Mouse (Mus musculus): ENCODE results near the gene Gm15107. TPM values are rescaled to one million over a fixed set of nuclear protein-coding genes. Genes with fewer than 3 reads are reported as not detected.
"Not testable (repeated sequence)": the region's sequence is repeated elsewhere in the genome, so short reads cannot be mapped to it uniquely, and the experiment has no call there.

The Gm15107 gene
- total RNA-seq (2021): not detected
- long read RNA-seq: 0 reads

DNA sequence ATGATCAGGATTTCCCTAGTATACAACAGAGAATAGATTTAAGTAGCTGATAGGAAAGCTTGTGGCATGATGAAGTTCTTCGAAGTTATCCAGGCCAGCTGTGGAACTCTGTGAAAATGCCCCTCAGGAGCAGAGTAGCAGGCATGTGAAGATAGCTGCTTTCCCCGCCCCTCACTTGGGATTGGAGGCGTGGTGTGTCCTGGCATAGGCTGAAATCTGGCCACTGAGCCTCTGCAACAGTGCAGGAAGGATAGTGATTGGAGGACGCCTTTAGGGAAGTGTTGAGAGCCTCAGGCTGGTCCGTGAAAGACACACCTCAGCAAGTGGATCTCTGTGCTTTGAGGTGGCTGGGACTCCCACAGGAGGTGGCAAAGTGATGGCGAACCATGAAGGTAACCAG is at the start of gene Gm15107:
Gene Gm15107 (plus strand): TSS at position 301 of the 400 bp plus-strand sequence.
- not testable (repeated sequence) for DNase-seq (ENCODE audit: low spot score in 2 of 2)

Other genes starting within 250 kb of the Gm15107 start
- not detected for gene Gm15080, start 187.7 kb upstream of the Gm15107 start, total RNA-seq (2021)